Mouse (Mus musculus) cerebellum, adult 18-20 months (tissue): ENCODE measurements around the gene Dchs1.

Source experiments
- DNase-seq, 2 experiments: peaks; one replicate each; pipeline ENCODE4 v3.0.0; 2021

Dchs1 gene

GRCm38 (mm10) chr7:105787285-105788140 lies at the start of gene Dchs1:
Dchs1 (minus strand) TSS chr7:105787654.
- DNase-seq: no peak

- no peak for DNase-seq
Observed at GRCm38 (mm10) chr7:105824281-105824680, 36.8 kb upstream of the Dchs1 start.

GRCm38 (mm10) chr7:105818483-105818882 lies 31.0 kb upstream of the Dchs1 start:
- peak; percentile 11 to 17 for DNase-seq

- DNase-seq: no peak
Observed at GRCm38 (mm10) chr7:105816736-105817135, 29.3 kb upstream of the Dchs1 start.

- DNase-seq: no peak
Observed at GRCm38 (mm10) chr7:105813326-105813725, 25.9 kb upstream of the Dchs1 start.

- no peak for DNase-seq
Observed at GRCm38 (mm10) chr7:105812566-105812965, 25.1 kb upstream of the Dchs1 start.

GRCm38 (mm10) chr7:105811516-105811915 lies 24.1 kb upstream of the Dchs1 start:
- DNase-seq: peak; percentile 30 to 37

- peak; percentile 100 for DNase-seq
Observed at GRCm38 (mm10) chr7:105810877-105811489, 23.5 kb upstream of the Dchs1 start, which contains the start of gene Mrpl17. Mrpl17 (minus strand) TSS chr7:105811099.

GRCm38 (mm10) chr7:105810280-105810876 lies 22.9 kb upstream of the Dchs1 start:
- no peak for DNase-seq

GRCm38 (mm10) chr7:105809836-105810235 lies 22.4 kb upstream of the Dchs1 start:
- DNase-seq: peak in 1 of 2 experiments; percentile 5

GRCm38 (mm10) chr7:105808385-105808784 lies 20.9 kb upstream of the Dchs1 start:
- DNase-seq: no peak

- DNase-seq: no peak
Observed at GRCm38 (mm10) chr7:105806716-105807115, 19.3 kb upstream of the Dchs1 start.

GRCm38 (mm10) chr7:105806125-105806524 lies 18.7 kb upstream of the Dchs1 start:
- DNase-seq: no peak

- DNase-seq: no peak
Observed at GRCm38 (mm10) chr7:105803428-105803827, 16.0 kb upstream of the Dchs1 start.

- DNase-seq: no peak
Observed at GRCm38 (mm10) chr7:105802771-105803170, 15.3 kb upstream of the Dchs1 start.

- DNase-seq: no peak
Observed at GRCm38 (mm10) chr7:105802312-105802711, 14.9 kb upstream of the Dchs1 start.

- DNase-seq: no peak
Observed at GRCm38 (mm10) chr7:105796972-105797371, 9.5 kb upstream of the Dchs1 start.

- no peak for DNase-seq
Observed at GRCm38 (mm10) chr7:105795759-105796366, 8.4 kb upstream of the Dchs1 start.

- no peak for DNase-seq
Observed at GRCm38 (mm10) chr7:105793701-105794100, 6.2 kb upstream of the Dchs1 start.

GRCm38 (mm10) chr7:105791147-105791546 lies 3.7 kb upstream of the Dchs1 start:
- DNase-seq: no peak

GRCm38 (mm10) chr7:105786506-105787284 lies 759 bp downstream of the Dchs1 start:
- no peak for DNase-seq

GRCm38 (mm10) chr7:105784556-105784955 lies 2.9 kb downstream of the Dchs1 start:
- no peak for DNase-seq
